Comparison of ENCODE assay signal across 27 mouse cellular contexts in the genomic region with DNA sequence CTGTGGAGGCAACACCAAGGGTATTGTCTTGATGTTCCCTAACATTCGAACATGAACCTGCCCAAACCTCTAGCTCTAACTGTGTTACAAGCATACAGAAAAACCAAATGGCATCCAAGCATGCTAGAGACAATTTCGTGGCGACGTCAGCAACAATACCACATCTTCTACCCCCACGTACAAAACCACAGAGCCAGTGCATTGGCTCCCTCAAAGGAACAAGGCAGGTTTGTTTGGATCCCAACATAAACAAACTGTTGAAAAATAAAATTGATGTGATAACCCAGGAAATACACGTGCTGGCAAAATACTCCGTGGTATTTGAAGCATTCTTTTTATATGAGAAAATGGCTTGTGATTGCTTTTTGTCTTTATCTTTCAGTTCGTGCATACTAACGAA.
A peak's percentile ranks its signal among the peaks of the same experiment; 100 is the strongest.
DNase-seq lines count a peak whose midpoint lies in the region; ATAC-seq and TF ChIP-seq lines count a peak whose summit lies in the region.
"Had no signal": no experiment of that assay in that cellular context is flagged by ENCODE, and none has a peak within 500 bp of the region (broad histone marks: within the 10 kb centered on the region; RNA-seq: fewer than 3 reads in every experiment).

No protein-coding gene starts in this region.

- peak; percentile 21 for DNase-seq in lung, embryonic 14.5 days
- DNase-seq in lung, adult 2 months = no peak
- DNase-seq in 3T3-L1 (ENCODE audit: low read depth, low spot score) = peak; percentile 58
- DNase-seq in NIH3T3 (ENCODE audit: low read depth) = peak; percentile 62
- peak; percentile 69 for DNase-seq in thymus, postnatal 0 days (ENCODE audit: low spot score)
- no peak for DNase-seq in hindbrain, postnatal 0 days (ENCODE audit: low spot score)
- no peak for DNase-seq in urinary bladder, postnatal 25 days (ENCODE audit: low spot score)
- DNase-seq: adrenal gland, postnatal 36 days; cerebellum, adult 11 months; cerebellum, adult 9-11 months; gastrocnemius, postnatal 14 days; kidney, postnatal 36 days; layer of hippocampus, adult 9-11 months; retina, postnatal 1 day had no signal

- H3K36me3 ChIP-seq in lung, embryonic 14.5 days (ENCODE audit: insufficient read depth) = no peaks in the 10 kb centered on the region
- H3K36me3 ChIP-seq in midbrain, embryonic 15.5 days (replicated peaks) = no peaks in the 10 kb centered on the region
- H3K36me3 ChIP-seq in hindbrain, postnatal 0 days (ENCODE audit: insufficient read depth, low read length) = no peaks in the 10 kb centered on the region
- H3K36me3 ChIP-seq: embryonic facial prominence, embryonic 15.5 days; hindbrain, embryonic 15.5 days; kidney, embryonic 15.5 days; limb, embryonic 13.5 days; liver, embryonic 12.5 days; lung, embryonic 15.5 days; midbrain, embryonic 12.5 days; neural tube, embryonic 12.5 days; stomach, embryonic 15.5 days had no signal

- H3K4me3 ChIP-seq in lung, embryonic 14.5 days (ENCODE audit: low read depth, low read length) = no peak overlapping the region
- H3K4me3 ChIP-seq in lung, adult 2 months (replicated peaks; ENCODE audit: extremely low read depth, low read depth, low read length) = no peak overlapping the region
- no peak overlapping the region for H3K4me3 ChIP-seq in midbrain, embryonic 15.5 days
- no peak overlapping the region for H3K4me3 ChIP-seq in hindbrain, postnatal 0 days (ENCODE audit: low read length)
- H3K4me3 ChIP-seq: embryonic facial prominence, embryonic 15.5 days; hindbrain, embryonic 15.5 days; kidney, embryonic 15.5 days; limb, embryonic 13.5 days; liver, embryonic 12.5 days; lung, embryonic 15.5 days; midbrain, embryonic 12.5 days; neural tube, embryonic 12.5 days; stomach, embryonic 15.5 days had no signal

- no peak overlapping the region for H3K27ac ChIP-seq in lung, embryonic 14.5 days (ENCODE audit: low read depth)
- H3K27ac ChIP-seq in midbrain, embryonic 15.5 days = no peak overlapping the region
- no peak overlapping the region for H3K27ac ChIP-seq in hindbrain, postnatal 0 days
- H3K27ac ChIP-seq: embryonic facial prominence, embryonic 15.5 days; hindbrain, embryonic 15.5 days; kidney, embryonic 15.5 days; limb, embryonic 13.5 days; liver, embryonic 12.5 days; lung, embryonic 15.5 days; midbrain, embryonic 12.5 days; neural tube, embryonic 12.5 days; stomach, embryonic 15.5 days had no signal

- no peak for TF ChIP-seq CTCF in lung, embryonic 14.5 days (IDR thresholded peaks at IDR 0.05; ENCODE audit: low read depth)
- TF ChIP-seq CTCF in lung, adult 2 months (IDR thresholded peaks at IDR 0.05; ENCODE audit: insufficient read depth, low read length) = no peak
- no peak for TF ChIP-seq CTCF in hindbrain, postnatal 0 days (IDR thresholded peaks at IDR 0.05; ENCODE audit: low read depth)

- ATAC-seq in lung, embryonic 14.5 days (ENCODE audit: insufficient read depth) = no peak
- no peak for ATAC-seq in midbrain, embryonic 15.5 days (replicated peaks)
- no peak for ATAC-seq in hindbrain, postnatal 0 days
- ATAC-seq: forebrain, embryonic 14.5 days; intestine, postnatal 0 days; liver, embryonic 12.5 days had no signal

- no peak overlapping the region for H3K9ac ChIP-seq in lung, embryonic 14.5 days
- H3K9ac ChIP-seq in midbrain, embryonic 15.5 days = no peak overlapping the region
- no peak overlapping the region for H3K9ac ChIP-seq in hindbrain, postnatal 0 days (replicated peaks; ENCODE audit: low read length)
- H3K9ac ChIP-seq: embryonic facial prominence, embryonic 15.5 days; hindbrain, embryonic 15.5 days; kidney, embryonic 15.5 days; limb, embryonic 13.5 days; liver, embryonic 12.5 days; lung, embryonic 15.5 days; midbrain, embryonic 12.5 days; neural tube, embryonic 12.5 days; stomach, embryonic 15.5 days had no signal

- no peaks in the 10 kb centered on the region for H3K27me3 ChIP-seq in lung, embryonic 14.5 days (ENCODE audit: insufficient read depth, low read length)
- H3K27me3 ChIP-seq in midbrain, embryonic 15.5 days (replicated peaks) = no peaks in the 10 kb centered on the region
- no peaks in the 10 kb centered on the region for H3K27me3 ChIP-seq in hindbrain, postnatal 0 days (ENCODE audit: insufficient read depth, low read length)
- H3K27me3 ChIP-seq: embryonic facial prominence, embryonic 15.5 days; hindbrain, embryonic 15.5 days; kidney, embryonic 15.5 days; limb, embryonic 13.5 days; liver, embryonic 12.5 days; lung, embryonic 15.5 days; midbrain, embryonic 12.5 days; neural tube, embryonic 12.5 days; stomach, embryonic 15.5 days had no signal

- no peak overlapping the region for H3K4me2 ChIP-seq in lung, embryonic 14.5 days
- H3K4me2 ChIP-seq in midbrain, embryonic 15.5 days = no peak overlapping the region
- H3K4me2 ChIP-seq in hindbrain, postnatal 0 days (ENCODE audit: low read depth, low read length) = no peak overlapping the region
- H3K4me2 ChIP-seq: embryonic facial prominence, embryonic 15.5 days; heart, embryonic 11.5 days; hindbrain, embryonic 15.5 days; kidney, embryonic 15.5 days; limb, embryonic 13.5 days; liver, embryonic 12.5 days; lung, embryonic 15.5 days; midbrain, embryonic 12.5 days; neural tube, embryonic 12.5 days; stomach, embryonic 15.5 days had no signal

- WGBS in lung, embryonic 14.5 days = 43% methylated on average over 9 of the region's 9 CpGs
- WGBS in lung, adult 2 months = 46% methylated on average over 9 of the region's 9 CpGs
- WGBS in midbrain, embryonic 15.5 days = 79% methylated on average over 9 of the region's 9 CpGs
- WGBS in hindbrain, postnatal 0 days = 73% methylated on average over 9 of the region's 9 CpGs

- H3K9me3 ChIP-seq in lung, embryonic 14.5 days (ENCODE audit: low read depth, low read length) = no peaks in the 10 kb centered on the region
- H3K9me3 ChIP-seq in midbrain, embryonic 15.5 days = no peaks in the 10 kb centered on the region
- H3K9me3 ChIP-seq in hindbrain, postnatal 0 days (ENCODE audit: low read length) = no peaks in the 10 kb centered on the region
- H3K9me3 ChIP-seq: embryonic facial prominence, embryonic 15.5 days; hindbrain, embryonic 15.5 days; kidney, embryonic 15.5 days; limb, embryonic 13.5 days; liver, embryonic 12.5 days; lung, embryonic 15.5 days; midbrain, embryonic 12.5 days; neural tube, embryonic 12.5 days; stomach, embryonic 15.5 days had no signal

- H3K4me1 ChIP-seq in lung, embryonic 14.5 days (ENCODE audit: insufficient read depth) = no peaks in the 10 kb centered on the region
- peaks cover 3% of the 10 kb centered on the region; the same call in 1 of the 2 replicates for H3K4me1 ChIP-seq in lung, adult 2 months (ENCODE audit: control insufficient read depth, insufficient read depth, low read length)
- H3K4me1 ChIP-seq in midbrain, embryonic 15.5 days = no peaks in the 10 kb centered on the region
- no peaks in the 10 kb centered on the region for H3K4me1 ChIP-seq in hindbrain, postnatal 0 days (ENCODE audit: insufficient read depth, low read length)
- H3K4me1 ChIP-seq: hindbrain, embryonic 15.5 days; kidney, embryonic 15.5 days; liver, embryonic 12.5 days; midbrain, embryonic 12.5 days; neural tube, embryonic 12.5 days; stomach, embryonic 15.5 days had no signal

- no peak for TF ChIP-seq POLR2A in lung, adult 2 months (IDR thresholded peaks at IDR 0.05; ENCODE audit: borderline replicate concordance, extremely low read depth, low read depth, low read length)

Comparison
In these comparisons a context has a peak if more than half of its experiments do, and no peak if none do; other contexts are left out.
1. DNase-seq: peak in lung, embryonic 14.5 days (single experiment), 3T3-L1 (single experiment), NIH3T3 (single experiment) and thymus, postnatal 0 days (single experiment); none in lung, adult 2 months (single experiment), hindbrain, postnatal 0 days (single experiment) and urinary bladder, postnatal 25 days (single experiment).